Mouse (Mus musculus) lung, embryonic 14.5 days (tissue): ENCODE results near the gene Gm27179. TPM values are rescaled to one million over a fixed set of nuclear protein-coding genes. Genes with fewer than 3 reads are reported as not detected.
A peak's percentile ranks its signal among the peaks of the same experiment; 100 is the strongest.
"Not testable (repeated sequence)": the region's sequence is repeated elsewhere in the genome, so short reads cannot be mapped to it uniquely, and the experiment has no call there.

Source experiments
- ATAC-seq: fragments of 200-750 bp; cut with Nextera tagmentation; 2 replicates; pipeline ENCODE4 v1.8.0; 2017; ENCODE audit warnings: mild to moderate bottlenecking, moderate TSS enrichment, moderate library complexity; ENCODE audit not compliant: insufficient read depth
- DNase-seq: peaks from one replicate; pipeline ENCODE4 v3.0.0-alpha.2; 2015
- H3K27ac ChIP-seq: fragments of 300-500 bp; sonication (generic); 2 replicates; pipeline ENCODE4 v1.5.1; 2014; ENCODE audit warnings: low read depth, mild to moderate bottlenecking, moderate library complexity
- H3K27me3 ChIP-seq: fragments of 300-500 bp; sonication (generic); 2 replicates; pipeline ENCODE4 v1.6.1; 2014; ENCODE audit warnings: low read length, control low read depth; ENCODE audit not compliant: insufficient read depth
- H3K36me3 ChIP-seq: fragments of 300-500 bp; sonication (generic); 2 replicates; pipeline ENCODE4 v1.6.1; 2014; ENCODE audit warnings: control low read depth; ENCODE audit not compliant: insufficient read depth
- H3K4me1 ChIP-seq: fragments of 300-500 bp; sonication (generic); 2 replicates; pipeline ENCODE4 v1.6.1; 2014; ENCODE audit warnings: antibody characterized with exemption, control low read depth; ENCODE audit not compliant: insufficient read depth
- H3K4me2 ChIP-seq: fragments of 300-500 bp; sonication (generic); 2 replicates; pipeline ENCODE4 v1.6.1; 2014; ENCODE audit warnings: mild to moderate bottlenecking
- H3K4me3 ChIP-seq: fragments of 300-500 bp; sonication (generic); 2 replicates; pipeline ENCODE4 v1.5.1; 2014; ENCODE audit warnings: low read depth, low read length
- H3K9ac ChIP-seq: fragments of 300-500 bp; sonication (generic); 2 replicates; pipeline ENCODE4 v1.6.1; 2014
- H3K9me3 ChIP-seq: fragments of 300-500 bp; sonication (generic); 2 replicates; pipeline ENCODE4 v1.6.1; 2016; ENCODE audit warnings: low read depth, low read length, control low read depth
- WGBS: fragments of 180-500 bp; shearing (Covaris S2); extraction: QIAGEN DNeasy Blood & Tissue Kit; methylation state at CpG from one replicate; pipeline ENCODE4 v1.1.7; 2014; 5-methylcytosine and 5-hydroxymethylcytosine counted together
- polyA plus RNA-seq: library from polyadenylated mRNA; unstranded; fragments of >200 nt; fragmentation: Nextera tagmentation; extraction: Ambion mirVana; gene quantifications from 2 replicates; pipeline ENCODE4 v1.2.1, GENCODE M21; 2014

Gm27179 gene
- polyA plus RNA-seq, 1 experiment from 2014 or later: not detected

GRCm38 (mm10) chr14:69473941-69474646 is 38.3 kb downstream of the Gm27179 start:
- peak; percentile 54; the same call in 1 of the 2 replicates for ATAC-seq
- not testable (repeated sequence) for H3K27me3 ChIP-seq, H3K9ac ChIP-seq, DNase-seq, H3K4me2 ChIP-seq, H3K36me3 ChIP-seq, H3K9me3 ChIP-seq, H3K4me3 ChIP-seq, H3K4me1 ChIP-seq, H3K27ac ChIP-seq
- no CpG with 5 or more reads among the region's 11 CpGs for WGBS

- H3K9ac ChIP-seq, DNase-seq, H3K36me3 ChIP-seq, H3K4me3 ChIP-seq, H3K9me3 ChIP-seq, H3K27ac ChIP-seq, ATAC-seq, H3K4me1 ChIP-seq, H3K4me2 ChIP-seq, H3K27me3 ChIP-seq: not testable (repeated sequence)
- no CpG with 5 or more reads among the region's 2 CpGs for WGBS
These were observed 39.0 kb downstream of the Gm27179 start for GRCm38 (mm10) chr14:69473322-69473721.

GRCm38 (mm10) chr14:69470122-69470708 is 42.1 kb downstream of the Gm27179 start:
- not testable (repeated sequence) for H3K4me2 ChIP-seq, H3K9me3 ChIP-seq, ATAC-seq, H3K4me3 ChIP-seq, H3K27me3 ChIP-seq, DNase-seq, H3K27ac ChIP-seq, H3K9ac ChIP-seq, H3K36me3 ChIP-seq, H3K4me1 ChIP-seq
- WGBS: no CpG with 5 or more reads among the region's 8 CpGs

- not testable (repeated sequence) for H3K36me3 ChIP-seq, H3K9me3 ChIP-seq, H3K4me2 ChIP-seq, ATAC-seq, DNase-seq, H3K4me1 ChIP-seq, H3K27me3 ChIP-seq, H3K9ac ChIP-seq, H3K4me3 ChIP-seq, H3K27ac ChIP-seq
- WGBS: no CpG with 5 or more reads among the region's 17 CpGs
These were observed 44.6 kb downstream of the Gm27179 start for GRCm38 (mm10) chr14:69467612-69468366.

- H3K4me3 ChIP-seq, H3K4me1 ChIP-seq, H3K9me3 ChIP-seq, H3K36me3 ChIP-seq, H3K4me2 ChIP-seq, H3K27me3 ChIP-seq, ATAC-seq, DNase-seq, H3K27ac ChIP-seq, H3K9ac ChIP-seq: not testable (repeated sequence)
- WGBS: no CpG with 5 or more reads among the region's 4 CpGs
These were observed 47.9 kb downstream of the Gm27179 start for GRCm38 (mm10) chr14:69464465-69464864.

Other genes with a start within 250 kb of the Gm27179 start
- gene Synb, start 218.2 kb downstream of the Gm27179 start, polyA plus RNA-seq: not detected in 2 replicates
- not detected in 2 replicates for gene Gm16867, start 9.2 kb downstream of the Gm27179 start, polyA plus RNA-seq
- gene Entpd4b, start 42.9 kb upstream of the Gm27179 start, polyA plus RNA-seq: 15.2 and 15.6 TPM in 2 replicates